ENCODE assay signal across 23 mouse cellular contexts in genomic region chr19:47705080-47705771, GRCm38 (mm10). TPM values are rescaled to one million over a fixed set of nuclear protein-coding genes. Genes with fewer than 3 reads are reported as not detected.
A peak's percentile ranks its signal among the peaks of the same experiment; 100 is the strongest.
DNase-seq lines count a peak whose midpoint lies in the region; ATAC-seq and TF ChIP-seq lines count a peak whose summit lies in the region.
"Had no signal": no experiment of that assay in that cellular context is flagged by ENCODE, and none has a peak within 500 bp of the region (broad histone marks: within the 10 kb centered on the region; RNA-seq: fewer than 3 reads in every experiment).

No protein-coding gene starts in this region.

- H3K27ac ChIP-seq in lung, embryonic 14.5 days (ENCODE audit: low read depth), result no peak overlapping the region
- peak overlapping the region; percentile 1; the same call in 1 of the 2 replicates for H3K27ac ChIP-seq in intestine, postnatal 0 days (ENCODE audit: low read depth, low read length)
- H3K27ac ChIP-seq: embryonic facial prominence, embryonic 10.5 days; forebrain, embryonic 12.5 days; heart, adult 2 months; hindbrain, postnatal 0 days; midbrain, embryonic 15.5 days had no signal

- no peaks in the 10 kb centered on the region for H3K4me1 ChIP-seq in lung, embryonic 14.5 days (ENCODE audit: insufficient read depth)
- H3K4me1 ChIP-seq in intestine, postnatal 0 days (replicated peaks; ENCODE audit: control insufficient read depth, insufficient read depth, low read length), result no peaks in the 10 kb centered on the region
- H3K4me1 ChIP-seq: embryonic facial prominence, embryonic 10.5 days; forebrain, embryonic 12.5 days; midbrain, embryonic 15.5 days had no signal

- ATAC-seq in lung, embryonic 14.5 days (ENCODE audit: insufficient read depth), result no peak
- peak; percentile 89 for ATAC-seq in intestine, postnatal 0 days
- ATAC-seq: hindbrain, postnatal 0 days; midbrain, embryonic 15.5 days had no signal

- H3K36me3 ChIP-seq in lung, embryonic 14.5 days (ENCODE audit: insufficient read depth), result no peaks in the 10 kb centered on the region
- no peaks in the 10 kb centered on the region for H3K36me3 ChIP-seq in intestine, postnatal 0 days (ENCODE audit: control insufficient read depth, insufficient read depth)
- H3K36me3 ChIP-seq: embryonic facial prominence, embryonic 10.5 days; forebrain, embryonic 12.5 days; midbrain, embryonic 15.5 days had no signal

- no peak for TF ChIP-seq CTCF in lung, embryonic 14.5 days (IDR thresholded peaks at IDR 0.05; ENCODE audit: low read depth)
- TF ChIP-seq CTCF in intestine, postnatal 0 days (IDR thresholded peaks at IDR 0.05; ENCODE audit: low read depth), result peak; percentile 47

- no peaks in the 10 kb centered on the region for H3K9me3 ChIP-seq in lung, embryonic 14.5 days (ENCODE audit: low read depth, low read length)
- H3K9me3 ChIP-seq in intestine, postnatal 0 days (ENCODE audit: control insufficient read depth), result no peaks in the 10 kb centered on the region
- H3K9me3 ChIP-seq: embryonic facial prominence, embryonic 10.5 days; forebrain, embryonic 12.5 days; midbrain, embryonic 15.5 days had no signal

- H3K9ac ChIP-seq in lung, embryonic 14.5 days, result no peak overlapping the region
- H3K9ac ChIP-seq in intestine, postnatal 0 days (ENCODE audit: low read depth, low read length), result no peak overlapping the region
- H3K9ac ChIP-seq: forebrain, embryonic 12.5 days; midbrain, embryonic 15.5 days had no signal

- no peaks in the 10 kb centered on the region for H3K27me3 ChIP-seq in lung, embryonic 14.5 days (ENCODE audit: insufficient read depth, low read length)
- H3K27me3 ChIP-seq in intestine, postnatal 0 days (replicated peaks; ENCODE audit: control insufficient read depth, insufficient read depth, low read length), result no peaks in the 10 kb centered on the region
- H3K27me3 ChIP-seq: forebrain, embryonic 12.5 days; midbrain, embryonic 15.5 days had no signal

- WGBS in lung, embryonic 14.5 days, result 66% methylated on average over 13 of the region's 13 CpGs
- WGBS in intestine, postnatal 0 days, result 39% methylated on average over 13 of the region's 13 CpGs

- peak; percentile 27 for DNase-seq in lung, embryonic 14.5 days
- DNase-seq in lung, postnatal 14 days, result no peak
- peak; percentile 90 for DNase-seq in R1 (ENCODE audit: low read depth, low spot score)
- DNase-seq in yolk sac, embryonic 10.5 days (ENCODE audit: low spot score), result peak; percentile 32
- DNase-seq in c-Kit-positive CD71-positive TER-119-positive erythroid progenitor cells, embryonic 14.5 days (ENCODE audit: low spot score), result no peak
- no peak for DNase-seq in cerebellum, adult 11 months
- no peak for DNase-seq in right cerebral cortex, adult 18-20 months
- DNase-seq: adrenal gland, postnatal 25 days; cerebellum, adult 8-10 months; gastrocnemius, postnatal 10 days; heart, adult 2 months; kidney, adult 8-10 months; kidney, postnatal 25 days; lung, adult 18-20 months; lung, postnatal 36 days; right cerebral cortex, postnatal 25 days; thymus, postnatal 14 days had no signal

- no peak overlapping the region for H3K4me3 ChIP-seq in lung, embryonic 14.5 days (ENCODE audit: low read depth, low read length)
- H3K4me3 ChIP-seq in intestine, postnatal 0 days (ENCODE audit: low read depth, low read length), result peak overlapping the region; percentile 17; the same call in 1 of the 2 replicates
- H3K4me3 ChIP-seq: embryonic facial prominence, embryonic 10.5 days; forebrain, embryonic 12.5 days; heart, adult 2 months; midbrain, embryonic 15.5 days; myocyte had no signal

- H3K4me2 ChIP-seq in lung, embryonic 14.5 days, result no peak overlapping the region
- H3K4me2 ChIP-seq in intestine, postnatal 0 days (replicated peaks; ENCODE audit: low read depth), result peak overlapping the region; percentile 57
- H3K4me2 ChIP-seq: forebrain, embryonic 12.5 days; midbrain, embryonic 15.5 days had no signal

RNA-seq across cellular contexts. Expression of gene Col17a1, which starts 13.3 kb away (rescaled TPM):
- 1.8 TPM in 2 replicates for polyA plus RNA-seq in lung, embryonic 14.5 days (2014; fragmentation: Nextera tagmentation; extraction: Ambion mirVana)
- 0.30 and 0.34 TPM in 2 replicates for polyA plus RNA-seq in intestine, postnatal 0 days (2015; fragmentation: Nextera tagmentation; extraction: Ambion mirVana)

RNA-seq across cellular contexts. Expression of gene Sfr1, which starts 26.3 kb away (rescaled TPM):
- polyA plus RNA-seq in lung, embryonic 14.5 days (2014; fragmentation: Nextera tagmentation; extraction: Ambion mirVana), result 283 and 284 TPM in 2 replicates
- 145 TPM in 2 replicates for polyA plus RNA-seq in intestine, postnatal 0 days (2015; fragmentation: Nextera tagmentation; extraction: Ambion mirVana)

Comparison
In these comparisons a context has a peak if more than half of its experiments do, and no peak if none do; other contexts are left out.
1. DNase-seq: peak in lung, embryonic 14.5 days (single experiment), R1 (single experiment) and yolk sac, embryonic 10.5 days (single experiment); none in lung, postnatal 14 days (single experiment), c-Kit-positive CD71-positive TER-119-positive erythroid progenitor cells, embryonic 14.5 days (single experiment), cerebellum, adult 11 months (single experiment) and right cerebral cortex, adult 18-20 months (single experiment).